Mouse (Mus musculus) forebrain, embryonic 14.5 days (tissue): Measurements from ENCODE around the gene Serpina3m. TPM values are rescaled to one million over a fixed set of nuclear protein-coding genes. Genes with fewer than 3 reads are reported as not detected.
"Not testable (repeated sequence)": the region's sequence is repeated elsewhere in the genome, so short reads cannot be mapped to it uniquely, and the experiment has no call there.

Experiments used
- ATAC-seq: fragments of 200-750 bp; cut with Nextera tagmentation; 2 replicates; pipeline ENCODE4 v1.8.0; 2017; ENCODE audit warnings: mild to moderate bottlenecking, moderate library complexity
- DNase-seq: peaks from one replicate; pipeline ENCODE4 v3.0.0-alpha.2; 2015; ENCODE audit warnings: low spot score
- H3K27ac ChIP-seq: fragments of 300-500 bp; sonication (generic); 2 replicates; pipeline ENCODE4 v1.5.1; 2014; ENCODE audit warnings: low read depth, mild to moderate bottlenecking, control low read depth, low read length, moderate library complexity
- H3K27me3 ChIP-seq: fragments of 300-500 bp; sonication (generic); replicated peaks from 2 replicates; pipeline ENCODE4 v1.6.1; 2014; ENCODE audit warnings: low read length, control low read depth, mixed read lengths; ENCODE audit not compliant: control insufficient read depth, insufficient read depth
- H3K36me3 ChIP-seq: fragments of 300-500 bp; sonication (generic); 2 replicates; pipeline ENCODE4 v1.6.1; 2014; ENCODE audit warnings: low read length, control low read depth; ENCODE audit not compliant: control insufficient read depth, insufficient read depth
- H3K4me1 ChIP-seq: fragments of 300-500 bp; sonication (generic); 2 replicates; pipeline ENCODE4 v1.6.1; 2014; ENCODE audit warnings: antibody characterized with exemption, low read length, control low read depth; ENCODE audit not compliant: control insufficient read depth, insufficient read depth
- H3K4me2 ChIP-seq: fragments of 300-500 bp; sonication (generic); 2 replicates; pipeline ENCODE4 v1.6.1; 2014; ENCODE audit warnings: mild to moderate bottlenecking, control low read depth, low read length
- H3K4me3 ChIP-seq: fragments of 300-500 bp; sonication (generic); 2 replicates; pipeline ENCODE4 v1.5.1; 2014; ENCODE audit warnings: low read depth, low read length, control low read depth
- H3K9ac ChIP-seq: fragments of 300-500 bp; sonication (generic); 2 replicates; pipeline ENCODE4 v1.6.1; 2014; ENCODE audit warnings: mild to moderate bottlenecking, low read length, control low read depth, moderate library complexity
- H3K9me3 ChIP-seq: fragments of 300-500 bp; sonication (generic); replicated peaks from 2 replicates; pipeline ENCODE4 v1.6.1; 2016; ENCODE audit warnings: low read length, control low read depth, mixed read lengths; ENCODE audit not compliant: control insufficient read depth
- WGBS: fragments of 180-500 bp; shearing (Covaris S2); extraction: QIAGEN DNeasy Blood & Tissue Kit; methylation state at CpG from one replicate; pipeline ENCODE4 v1.1.7; 2014; 5-methylcytosine and 5-hydroxymethylcytosine counted together
- polyA plus RNA-seq: library from polyadenylated mRNA; unstranded; fragments of >200 nt; fragmentation: Nextera tagmentation; extraction: Ambion mirVana; gene quantifications from 2 replicates; pipeline ENCODE4 v1.2.1, GENCODE M21; 2014

Serpina3m gene
- polyA plus RNA-seq, 1 experiment from 2014 or later, result not detected

DNA sequence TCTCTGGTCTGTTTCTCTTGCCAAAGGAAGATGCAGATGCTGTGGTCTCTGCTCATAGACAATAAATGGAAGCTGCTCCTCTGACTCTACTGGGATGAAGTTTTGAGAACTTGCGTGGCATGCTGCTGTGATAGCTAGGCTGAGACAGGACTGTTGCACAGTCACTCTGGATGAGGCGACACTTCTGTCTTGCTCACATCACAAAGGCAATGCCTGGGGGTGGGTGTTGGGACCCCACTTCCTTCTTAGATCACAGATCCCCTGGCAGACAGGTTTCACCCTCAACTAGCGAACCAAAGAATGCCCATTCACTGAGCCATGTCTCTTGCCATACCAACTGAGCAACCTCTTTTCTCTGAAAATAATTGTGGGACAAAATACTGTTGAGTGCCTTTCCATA lies 419 bp downstream of the Serpina3m start:
- Histone ChIP-seq H3K27me3 (no peaks in the 10 kb centered on the region), H3K4me2 (no peak overlapping the region), H3K9ac (no peak overlapping the region), H3K4me3 (no peak overlapping the region), H3K4me1 (no peaks in the 10 kb centered on the region), H3K9me3 (no peaks in the 10 kb centered on the region), H3K36me3 (no peaks in the 10 kb centered on the region), H3K27ac (no peak overlapping the region)
- ATAC-seq, result no peak
- WGBS, result 91% methylated on average over 3 of the region's 3 CpGs
- DNase-seq, result no peak

DNA sequence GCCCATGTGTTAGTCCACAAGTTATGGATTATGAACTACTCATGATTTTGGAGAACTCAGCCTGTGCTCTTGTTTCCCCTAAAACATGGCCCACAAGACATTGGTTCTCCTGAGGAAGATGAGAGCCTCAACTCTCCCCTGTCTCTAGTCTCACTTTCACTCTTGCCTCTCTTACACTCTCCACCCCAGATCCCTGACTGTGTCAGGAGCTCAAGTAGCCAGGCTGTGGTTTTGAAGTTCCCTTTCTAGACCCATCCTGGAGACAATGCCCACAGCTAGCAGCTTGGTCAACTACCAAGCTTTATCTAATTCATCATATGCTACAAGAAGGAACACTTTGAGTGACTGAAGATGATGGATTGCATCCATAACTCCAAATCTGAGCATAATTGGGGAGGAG lies 4.2 kb downstream of the Serpina3m start:
- H3K9me3 ChIP-seq, H3K4me1 ChIP-seq, DNase-seq, H3K27me3 ChIP-seq, H3K4me2 ChIP-seq, H3K36me3 ChIP-seq, H3K4me3 ChIP-seq, H3K9ac ChIP-seq, H3K27ac ChIP-seq, ATAC-seq: not testable (repeated sequence)

DNA sequence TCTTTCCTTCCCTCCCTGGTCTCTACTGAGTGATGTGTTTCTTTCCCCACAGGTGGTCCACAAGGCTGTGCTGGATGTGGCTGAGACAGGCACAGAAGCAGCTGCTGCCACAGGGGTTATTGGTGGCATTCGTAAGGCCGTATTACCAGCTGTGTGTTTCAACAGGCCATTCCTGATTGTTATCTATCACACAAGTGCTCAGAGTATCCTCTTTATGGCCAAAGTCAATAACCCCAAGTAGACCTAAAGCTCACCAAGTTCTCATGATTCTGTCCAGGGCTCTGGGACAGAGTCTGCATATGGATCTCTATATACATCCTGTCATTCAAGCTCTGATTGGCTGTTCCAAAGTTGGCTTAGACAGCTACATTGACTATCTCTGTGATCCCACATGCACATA lies 6.9 kb downstream of the Serpina3m start:
- Histone ChIP-seq H3K4me2 (no peak overlapping the region), H3K9me3 (no peaks in the 10 kb centered on the region), H3K36me3 (no peaks in the 10 kb centered on the region), H3K4me3 (no peak overlapping the region), H3K27me3 (no peaks in the 10 kb centered on the region), H3K9ac (no peak overlapping the region), H3K27ac (no peak overlapping the region), H3K4me1 (no peaks in the 10 kb centered on the region)
- DNase-seq (no peak), ATAC-seq (no peak)
- WGBS, result 82% methylated on average over 2 of the region's 2 CpGs

DNA sequence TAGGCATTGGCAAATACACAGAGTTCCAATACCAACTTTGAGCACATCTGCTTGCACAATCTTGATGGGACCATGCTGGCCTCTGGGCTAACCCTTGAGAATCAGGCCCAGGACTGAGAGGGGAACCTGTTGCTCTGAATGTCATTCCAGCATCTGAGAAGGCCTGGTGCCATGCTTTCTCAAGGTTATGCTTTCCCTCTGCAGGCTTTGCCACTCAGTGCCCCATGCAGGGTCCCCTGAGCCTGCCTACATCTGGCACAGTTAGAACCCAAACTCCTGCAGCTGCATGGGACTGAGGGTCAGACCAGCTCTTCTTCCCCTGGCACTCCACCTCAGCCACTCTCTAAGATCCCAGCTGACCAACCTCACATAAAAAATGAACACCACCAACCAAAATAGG lies 7.4 kb downstream of the Serpina3m start:
- no peaks in the 10 kb centered on the region for H3K9me3 ChIP-seq
- no peak overlapping the region for H3K27ac ChIP-seq
- H3K4me2 ChIP-seq, result no peak overlapping the region
- H3K36me3 ChIP-seq, result no peaks in the 10 kb centered on the region
- H3K4me3 ChIP-seq, result no peak overlapping the region
- H3K9ac ChIP-seq, result no peak overlapping the region
- no peaks in the 10 kb centered on the region for H3K4me1 ChIP-seq
- ATAC-seq (no peak), DNase-seq (no peak)
- no peaks in the 10 kb centered on the region for H3K27me3 ChIP-seq

DNA sequence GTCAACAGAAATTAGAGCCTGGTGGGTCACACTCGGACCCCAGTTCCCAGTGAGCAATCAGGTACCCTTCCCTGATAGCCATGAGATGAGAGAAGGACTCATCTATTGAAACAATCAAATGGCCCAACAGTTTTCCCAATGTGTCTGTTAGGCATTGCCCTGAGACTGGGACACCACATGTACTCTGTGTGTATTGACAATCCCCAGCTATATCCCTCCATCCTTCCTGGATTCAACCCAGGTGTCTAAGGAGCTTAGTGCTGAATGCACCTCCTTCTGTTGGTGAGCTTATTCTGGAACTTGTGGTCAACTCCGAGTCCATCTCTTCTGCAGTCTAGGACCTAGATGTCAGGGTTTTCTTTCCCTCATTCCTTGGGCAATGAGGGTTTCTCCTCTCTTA lies 8.8 kb downstream of the Serpina3m start:
- DNase-seq, result no peak
- WGBS, result 82% methylated on average over 2 of the region's 2 CpGs
- Histone ChIP-seq H3K27ac (no peak overlapping the region), H3K27me3 (no peaks in the 10 kb centered on the region), H3K9me3 (no peaks in the 10 kb centered on the region), H3K4me1 (no peaks in the 10 kb centered on the region), H3K4me3 (no peak overlapping the region), H3K4me2 (no peak overlapping the region), H3K9ac (no peak overlapping the region), H3K36me3 (no peaks in the 10 kb centered on the region)
- no peak for ATAC-seq

DNA sequence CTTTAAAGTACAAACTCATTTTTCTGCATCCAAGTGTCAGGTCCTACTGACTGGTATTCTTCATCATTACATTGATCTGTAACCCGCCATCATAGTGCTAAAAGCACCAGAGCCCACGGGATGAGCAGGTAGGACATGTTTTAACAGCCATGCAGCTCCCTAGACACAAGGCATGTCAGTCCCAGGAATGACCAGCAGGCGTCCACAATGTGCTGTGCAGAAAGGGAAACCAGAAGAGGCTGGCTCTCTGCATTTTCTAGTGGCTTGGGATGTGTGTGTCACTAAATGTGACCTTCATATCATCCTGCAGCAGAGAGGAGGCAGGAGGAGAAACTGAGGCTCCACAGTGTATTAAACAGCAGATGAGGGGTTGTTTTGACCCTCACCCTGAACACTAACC lies 13.5 kb downstream of the Serpina3m start:
- H3K4me1 ChIP-seq, H3K27me3 ChIP-seq, H3K9ac ChIP-seq, H3K4me2 ChIP-seq, ATAC-seq, H3K4me3 ChIP-seq, H3K9me3 ChIP-seq, H3K36me3 ChIP-seq, H3K27ac ChIP-seq: not testable (repeated sequence)
- DNase-seq, result peak; percentile 4
- WGBS, result 38% methylated on average over 3 of the region's 3 CpGs

DNA sequence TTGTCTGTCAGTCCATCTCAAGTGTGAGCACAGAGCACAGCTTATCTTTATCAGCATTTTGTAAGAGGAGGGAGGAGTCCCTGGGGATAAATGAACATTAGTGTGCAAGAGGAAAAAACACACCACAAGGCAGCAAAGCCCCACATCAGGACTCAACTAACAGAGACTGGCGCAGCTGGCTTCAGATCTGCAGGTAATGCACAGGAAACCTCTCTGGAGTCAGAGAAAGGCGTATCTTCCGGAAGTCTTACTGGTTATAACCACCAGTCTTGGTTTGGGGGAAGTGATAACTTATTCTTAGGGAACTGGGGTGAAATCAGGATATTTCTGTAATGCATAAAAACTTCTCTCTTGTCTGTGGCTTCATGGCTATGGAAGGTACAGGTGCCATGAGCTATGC lies 17.7 kb downstream of the Serpina3m start:
- Histone ChIP-seq H3K36me3 (no peaks in the 10 kb centered on the region), H3K4me2 (no peak overlapping the region), H3K9me3 (no peaks in the 10 kb centered on the region), H3K27me3 (no peaks in the 10 kb centered on the region), H3K27ac (no peak overlapping the region), H3K4me3 (no peak overlapping the region), H3K9ac (no peak overlapping the region), H3K4me1 (no peaks in the 10 kb centered on the region)
- WGBS, result 86% methylated on average over 3 of the region's 3 CpGs
- DNase-seq (no peak), ATAC-seq (no peak)

DNA sequence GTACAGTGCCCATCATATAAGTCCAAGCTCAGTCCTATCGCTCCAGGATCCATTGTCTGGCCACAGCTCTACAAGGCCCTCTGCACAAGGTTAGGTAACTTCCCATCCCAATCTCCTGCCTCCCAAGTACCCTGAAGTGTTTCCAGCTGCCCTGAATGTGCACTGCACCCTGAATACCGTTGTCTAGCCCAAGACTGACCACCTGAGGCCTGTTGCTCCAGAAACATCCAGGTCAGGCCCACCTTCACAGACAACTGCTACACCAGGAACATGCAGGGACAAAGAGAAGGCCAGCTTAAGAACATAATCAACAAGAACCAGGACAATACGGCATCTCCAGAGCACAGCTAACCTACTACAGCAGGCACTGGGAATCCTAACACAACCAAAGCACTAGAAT lies 31.7 kb downstream of the Serpina3m start:
- no peak for DNase-seq
- Histone ChIP-seq H3K27me3 (no peaks in the 10 kb centered on the region), H3K4me2 (no peak overlapping the region), H3K9ac (no peak overlapping the region), H3K4me3 (no peak overlapping the region), H3K9me3 (no peaks in the 10 kb centered on the region), H3K27ac (no peak overlapping the region), H3K36me3 (no peaks in the 10 kb centered on the region), H3K4me1 (no peaks in the 10 kb centered on the region)
- 88% methylated on average over 3 of the region's 3 CpGs for WGBS
- no peak for ATAC-seq

DNA sequence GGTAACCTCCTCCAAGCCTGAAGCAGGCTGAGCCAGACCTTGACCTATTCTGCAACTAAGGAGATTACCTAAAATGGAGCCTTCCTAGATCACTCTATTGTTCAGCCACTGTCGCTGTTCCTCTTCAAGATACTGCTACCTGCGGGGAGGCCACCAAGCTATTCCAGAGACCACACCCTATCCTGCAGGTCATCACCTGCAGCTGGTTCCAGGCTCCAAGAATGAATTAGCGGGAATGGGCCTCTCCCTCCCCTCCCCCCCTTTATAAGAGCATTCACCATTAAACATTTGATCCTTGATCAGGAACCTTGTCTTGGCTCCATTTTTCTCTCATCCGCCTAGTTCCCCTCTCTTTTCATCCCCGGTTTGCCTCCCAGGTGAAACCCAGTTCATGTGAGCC lies 38.9 kb downstream of the Serpina3m start:
- not testable (repeated sequence) for H3K4me1 ChIP-seq, H3K9ac ChIP-seq, H3K4me2 ChIP-seq, H3K27ac ChIP-seq, ATAC-seq, H3K4me3 ChIP-seq, H3K36me3 ChIP-seq, DNase-seq, H3K9me3 ChIP-seq, H3K27me3 ChIP-seq
- 71% methylated on average over 5 of the region's 5 CpGs for WGBS

DNA sequence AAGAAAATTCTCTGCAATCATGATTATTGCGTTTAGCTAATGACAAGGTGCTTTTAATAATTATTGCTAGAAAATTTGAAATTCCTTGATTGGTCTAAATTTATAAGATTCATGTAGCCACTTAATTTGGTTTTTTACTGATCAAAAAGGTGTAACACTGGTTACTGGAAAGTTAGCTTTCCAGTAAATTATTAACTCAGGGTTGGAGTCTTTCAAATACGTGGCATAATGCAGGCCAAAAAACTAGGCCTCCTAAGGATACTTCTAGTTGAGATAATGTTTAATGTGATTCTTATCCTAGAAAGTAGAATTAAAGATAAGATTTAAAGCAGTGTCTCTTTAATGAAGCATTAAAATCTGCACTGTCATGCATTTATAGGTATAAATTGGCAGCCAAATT lies 40.1 kb downstream of the Serpina3m start:
- not testable (repeated sequence) for H3K36me3 ChIP-seq, H3K4me3 ChIP-seq, H3K27me3 ChIP-seq, H3K4me1 ChIP-seq, H3K9ac ChIP-seq, H3K9me3 ChIP-seq, ATAC-seq, DNase-seq, H3K4me2 ChIP-seq, H3K27ac ChIP-seq
- 76% methylated on average over 2 of the region's 2 CpGs for WGBS
